Mouse (Mus musculus) CH12.LX (cell line): Measurements from ENCODE around the gene Supt7l. TPM values are rescaled to one million over a fixed set of nuclear protein-coding genes. Genes with fewer than 3 reads are reported as not detected.

Experiments used
- DNase-seq: peaks from one replicate; pipeline ENCODE4 v3.0.0-alpha.2; 2013; ENCODE audit errors: extremely low read depth
- H3K27ac ChIP-seq: 2 replicates; pipeline ENCODE4 v1.5.1; 2012; ENCODE audit warnings: low read depth, mild to moderate bottlenecking, control low read depth, moderate library complexity; ENCODE audit not compliant: insufficient read depth
- H3K27me3 ChIP-seq: replicated peaks from 2 replicates; pipeline ENCODE3; 2012; ENCODE audit warnings: inconsistent platforms
- H3K36me3 ChIP-seq, 2 experiments: replicated peaks in 1 of 2; 2 replicates each; pipeline versions ENCODE3 to v1.6.1; 2012; ENCODE audit warnings: inconsistent platforms in 1 of 2, low read length in 1 of 2, mild to moderate bottlenecking in 1 of 2, mixed read lengths in 1 of 2, moderate library complexity in 1 of 2; ENCODE audit not compliant: control insufficient read depth in 1 of 2, insufficient read depth in 1 of 2
- H3K4me1 ChIP-seq, 2 experiments: 2 replicates each; pipeline ENCODE4 v1.6.1; 2012; ENCODE audit warnings: inconsistent platforms in 1 of 2, moderate library complexity in 1 of 2; ENCODE audit not compliant: insufficient read depth in 2 of 2, control insufficient read depth in 1 of 2
- H3K4me2 ChIP-seq: 2 replicates; pipeline ENCODE4 v1.6.1; 2012; ENCODE audit warnings: low read depth, mild to moderate bottlenecking, control low read depth; ENCODE audit not compliant: poor library complexity, insufficient read depth, severe bottlenecking
- H3K4me3 ChIP-seq, 3 experiments: fragments of 150-350 bp in 1 of 3; sonication (generic) in 1 of 3; replicated peaks in 1 of 3; 2 replicates each; pipeline versions ENCODE3 to v1.5.1; 2011 to 2012; ENCODE audit warnings: low read depth in 2 of 3, low read length in 2 of 3, mild to moderate bottlenecking in 2 of 3, moderate library complexity in 2 of 3, control low read depth in 1 of 3, improper control_type of control experiment in 1 of 3, inconsistent platforms in 1 of 3, mixed read lengths in 1 of 3; ENCODE audit not compliant: poor library complexity in 1 of 3
- H3K79me2 ChIP-seq: replicated peaks from 2 replicates; pipeline ENCODE4 v1.6.1; 2012; ENCODE audit warnings: mild to moderate bottlenecking, moderate library complexity; ENCODE audit not compliant: control insufficient read depth, poor library complexity, insufficient read depth, severe bottlenecking; ENCODE audit errors: extremely low read depth
- H3K9ac ChIP-seq: 2 replicates; pipeline ENCODE4 v1.6.1; 2012; ENCODE audit warnings: low read depth, mild to moderate bottlenecking, control low read depth, moderate library complexity; ENCODE audit not compliant: insufficient read depth
- H3K9me3 ChIP-seq: replicated peaks from 2 replicates; pipeline ENCODE3; 2012; ENCODE audit warnings: low read length, inconsistent platforms, mixed read lengths
- BHLHE40 ChIP-seq: IDR thresholded peaks from 2 replicates; pipeline ENCODE4 v1.6.1; 2011; ENCODE audit warnings: mild to moderate bottlenecking, low read depth, low read length, improper control_type of control experiment
- CHD2 ChIP-seq: IDR thresholded peaks from 2 replicates; pipeline ENCODE4 v1.6.1; 2011; ENCODE audit warnings: low read length, improper control_type of control experiment
- E2F4 ChIP-seq: IDR thresholded peaks from 2 replicates; pipeline ENCODE4 v1.6.1; 2011; ENCODE audit warnings: low read depth, low read length, improper control_type of control experiment; ENCODE audit not compliant: insufficient replicate concordance
- ELF1 ChIP-seq: IDR thresholded peaks from 2 replicates; pipeline ENCODE4 v1.6.1; 2014; ENCODE audit warnings: low read depth, mild to moderate bottlenecking, inconsistent platforms, low read length, improper control_type of control experiment
- EP300 ChIP-seq: IDR thresholded peaks from 2 replicates; pipeline ENCODE4 v1.6.1; 2011; ENCODE audit warnings: low read length, improper control_type of control experiment
- ETS1 ChIP-seq: conservative IDR thresholded peaks from 2 replicates; pipeline ENCODE4 v1.6.1; 2012; ENCODE audit warnings: low read depth, mild to moderate bottlenecking, inconsistent platforms, low read length, improper control_type of control experiment, moderate library complexity
- HCFC1 ChIP-seq: IDR thresholded peaks from 2 replicates; pipeline ENCODE4 v1.6.1; 2012; ENCODE audit warnings: low read depth, mild to moderate bottlenecking, inconsistent platforms, low read length, improper control_type of control experiment
- IRF4 ChIP-seq: IDR thresholded peaks from 2 replicates; pipeline ENCODE4 v1.6.1; 2014; ENCODE audit warnings: low read depth, mild to moderate bottlenecking, inconsistent platforms, low read length, improper control_type of control experiment
- JUN ChIP-seq: IDR thresholded peaks from 2 replicates; pipeline ENCODE4 v1.6.1; 2011; ENCODE audit warnings: low read depth, mild to moderate bottlenecking, low read length, improper control_type of control experiment, moderate library complexity; ENCODE audit not compliant: insufficient read depth
- KAT2A ChIP-seq: IDR thresholded peaks from 2 replicates; pipeline ENCODE4 v1.6.1; 2012; ENCODE audit warnings: low read length, improper control_type of control experiment, inconsistent platforms; ENCODE audit not compliant: insufficient replicate concordance
- MAX ChIP-seq: IDR thresholded peaks from 2 replicates; pipeline ENCODE4 v1.6.1; 2011; ENCODE audit warnings: low read length, improper control_type of control experiment
- MAZ ChIP-seq: IDR thresholded peaks from 2 replicates; pipeline ENCODE4 v1.6.1; 2012; ENCODE audit warnings: low read depth, mild to moderate bottlenecking, inconsistent platforms, low read length, improper control_type of control experiment, moderate library complexity
- MEF2A ChIP-seq: IDR thresholded peaks from 2 replicates; pipeline ENCODE4 v1.6.1; 2014; ENCODE audit warnings: low read depth, mild to moderate bottlenecking, inconsistent platforms, low read length, improper control_type of control experiment, borderline replicate concordance
- MXI1 ChIP-seq: IDR thresholded peaks from 2 replicates; pipeline ENCODE4 v1.6.1; 2011; ENCODE audit warnings: mild to moderate bottlenecking, low read depth, low read length, improper control_type of control experiment
- NELFE ChIP-seq: IDR thresholded peaks from 2 replicates; pipeline ENCODE4 v1.6.1; 2011; ENCODE audit warnings: low read depth, low read length, improper control_type of control experiment
- NRF1 ChIP-seq: IDR thresholded peaks from 2 replicates; pipeline ENCODE4 v1.6.1; 2014; ENCODE audit warnings: low read depth, mild to moderate bottlenecking, inconsistent platforms, low read length, improper control_type of control experiment, moderate library complexity
- POLR2A ChIP-seq: IDR thresholded peaks from 2 replicates; pipeline ENCODE4 v1.6.1; 2011; ENCODE audit warnings: low read depth, mild to moderate bottlenecking, improper control_type of control experiment, low read length
- RAD21 ChIP-seq: IDR thresholded peaks from 2 replicates; pipeline ENCODE4 v1.6.1; 2011; ENCODE audit warnings: low read depth, mild to moderate bottlenecking, low read length, improper control_type of control experiment, moderate library complexity
- RCOR1 ChIP-seq: conservative IDR thresholded peaks from 2 replicates; pipeline ENCODE4 v1.6.1; 2012; ENCODE audit warnings: low read depth, mild to moderate bottlenecking, inconsistent platforms, low read length, improper control_type of control experiment
- SIN3A ChIP-seq: IDR thresholded peaks from 2 replicates; pipeline ENCODE4 v1.6.1; 2012; ENCODE audit warnings: low read length, improper control_type of control experiment, inconsistent platforms
- TBP ChIP-seq: conservative IDR thresholded peaks from 2 replicates; pipeline ENCODE4 v1.6.1; 2011; ENCODE audit warnings: low read depth, low read length, improper control_type of control experiment
- TCF12 ChIP-seq: IDR thresholded peaks from 2 replicates; pipeline ENCODE4 v1.6.1; 2014; ENCODE audit warnings: low read depth, mild to moderate bottlenecking, inconsistent platforms, low read length, improper control_type of control experiment
- UBTF ChIP-seq: IDR thresholded peaks from 2 replicates; pipeline ENCODE4 v1.6.1; 2012; ENCODE audit warnings: low read depth, mild to moderate bottlenecking, inconsistent platforms, low read length, improper control_type of control experiment, moderate library complexity
- USF1 ChIP-seq: IDR thresholded peaks from 2 replicates; pipeline ENCODE4 v1.6.1; 2014; ENCODE audit warnings: low read depth, mild to moderate bottlenecking, inconsistent platforms, low read length, improper control_type of control experiment
- USF2 ChIP-seq: conservative IDR thresholded peaks from 2 replicates; pipeline ENCODE4 v1.6.1; 2011; ENCODE audit warnings: low read depth, low read length, improper control_type of control experiment
- ZKSCAN1 ChIP-seq: IDR thresholded peaks from 2 replicates; pipeline ENCODE4 v1.6.1; 2012; ENCODE audit warnings: low read depth, inconsistent platforms, low read length, improper control_type of control experiment, borderline replicate concordance
- ZMIZ1 ChIP-seq: IDR thresholded peaks from 2 replicates; pipeline ENCODE4 v1.6.1; 2012; ENCODE audit warnings: low read depth, mild to moderate bottlenecking, inconsistent platforms, low read length, improper control_type of control experiment
- ZNF384 ChIP-seq: IDR thresholded peaks from 2 replicates; pipeline ENCODE4 v1.6.1; 2012; ENCODE audit warnings: low read depth, low read length, improper control_type of control experiment, inconsistent platforms
- dilution Hi-C: fragments of 300-500 bp; cut with MboI; formaldehyde crosslinking; loops from 2 replicates; pipeline ENCODE4 v1.14.3; 2020; ENCODE audit warnings: low sequenced_read_pairs; ENCODE audit not compliant: extremely low pct_unique_long_range_greater_than_20kb, extremely low pct_ligation_motif_present
- in situ Hi-C: fragments of 300-500 bp; cut with MboI; formaldehyde crosslinking; loops from 3 replicates; pipeline ENCODE4 v1.14.3; 2019; ENCODE audit warnings: low sequenced_read_pairs, low pct_ligation_motif_present, low pct_unique_long_range_greater_than_20kb, mixed read lengths
- polyA plus RNA-seq: library from polyadenylated mRNA; unstranded; fragments of >175 nt; gene quantifications from 2 replicates; pipeline ENCODE4 v1.2.1, GENCODE M21; 2012; ENCODE audit warnings: low read depth; ENCODE audit not compliant: insufficient read length
- total RNA-seq, 2 experiments: library from RNA; depleted of rRNA; stranded (reverse); fragments of 300-350 nt in 1 of 2; fragments of >200 nt in 1 of 2; gene quantifications; 2 replicates each; pipeline ENCODE4 v1.2.3; 2012 to 2014

Supt7l gene
- total and polyA plus RNA-seq, 3 experiments: 12.8 to 16.8 (median 16.2) TPM

- peak; percentile 71 for DNase-seq
- peak within 1 kb of the TSS; percentile 92 for H3K9ac ChIP-seq
- H3K27ac ChIP-seq: no peak within 1 kb of the TSS
- peaks cover 7 to 33% of the 10 kb centered on the region in 2 experiments; a peak in 3 of 4 replicates for H3K4me1 ChIP-seq
- peaks cover 22 to 46% of the 10 kb centered on the region in 2 experiments for H3K36me3 ChIP-seq
- no peaks in the 10 kb centered on the region for H3K9me3 ChIP-seq
- H3K4me2 ChIP-seq: peak within 1 kb of the TSS; percentile 99
- H3K79me2 ChIP-seq: peaks cover 28% of the 10 kb centered on the region
- no peaks in the 10 kb centered on the region for H3K27me3 ChIP-seq
- in situ Hi-C loops: no loop called here
- dilution Hi-C loops: no loop called here
- H3K4me3 ChIP-seq: peak within 1 kb of the TSS; percentile 77 to 99 (median 99)
- TF ChIP-seq NELFE (0 out of 2 replicates have a peak, but pooled peaks have one; percentile 59), ELF1 (peak; percentile 60; the same call in 1 of the 2 replicates), POLR2A (peak; percentile 77), CHD2 (peak; percentile 96), USF2 (no peak), TCF12 (peak; percentile 81), RCOR1 (no peak), IRF4 (peak; percentile 42; the same call in 1 of the 2 replicates), HCFC1 (peak; percentile 90), MAZ (no peak), TBP (peak; percentile 88), NRF1 (no peak), KAT2A (peak; percentile 87; the same call in 1 of the 2 replicates), EP300 (no peak), SIN3A (peak; percentile 80)
These were observed 1.1 kb downstream of the Supt7l start, which contains the start of gene Slc4a1ap for GRCm38 (mm10) chr5:31526354-31527116. TSS of gene Slc4a1ap (plus strand) at chr5:31526995.

- H3K4me2 ChIP-seq: no peak overlapping the region
- TF ChIP-seq USF1: no peak
- TF ChIP-seq NRF1: no peak
- no peak for TF ChIP-seq E2F4
- TF ChIP-seq ZKSCAN1: no peak
- TF ChIP-seq MEF2A: no peak
- no peak for TF ChIP-seq RAD21
- TF ChIP-seq MXI1: no peak
- no peak for TF ChIP-seq UBTF
- TF ChIP-seq ZNF384: no peak
- TF ChIP-seq ELF1: no peak
- TF ChIP-seq BHLHE40: no peak
- TF ChIP-seq ZMIZ1: no peak
- TF ChIP-seq JUN: no peak
- TF ChIP-seq ETS1: no peak
- TF ChIP-seq SIN3A: no peak
- TF ChIP-seq HCFC1: no peak
- TF ChIP-seq MAX: no peak
- no peak for TF ChIP-seq USF2
- no peak for TF ChIP-seq RCOR1
- no peak for TF ChIP-seq IRF4
- H3K79me2 ChIP-seq: peaks cover 6% of the 10 kb centered on the region
- peaks cover 38 to 73% of the 10 kb centered on the region in 2 experiments for H3K36me3 ChIP-seq
- H3K27ac ChIP-seq: no peak overlapping the region
- H3K4me3 ChIP-seq: no peak overlapping the region
- DNase-seq: no peak
- no peaks in the 10 kb centered on the region for H3K27me3 ChIP-seq
- in situ Hi-C loops (no loop called here), dilution Hi-C loops (no loop called here)
- peaks cover 0 to 14% of the 10 kb centered on the region in 2 experiments; a peak in 3 of 4 replicates for H3K4me1 ChIP-seq
- H3K9me3 ChIP-seq: no peaks in the 10 kb centered on the region
- no peak overlapping the region for H3K9ac ChIP-seq
These were observed 7.1 kb downstream of the Supt7l start for GRCm38 (mm10) chr5:31520556-31520955.
